Mouse (Mus musculus) ES-Bruce4 (cell line): ENCODE data around the gene Iqcf3. TPM values are rescaled to one million over a fixed set of nuclear protein-coding genes. Genes with fewer than 3 reads are reported as not detected.

Experiments
- H3K27ac ChIP-seq: 2 replicates; pipeline ENCODE4 v1.5.1; 2012; ENCODE audit warnings: low read length, inconsistent platforms; ENCODE audit not compliant: insufficient read depth
- H3K27me3 ChIP-seq: 2 replicates; pipeline ENCODE4 v1.6.1; 2012; ENCODE audit warnings: mild to moderate bottlenecking, low read length, inconsistent platforms; ENCODE audit not compliant: control insufficient read depth, poor library complexity, insufficient read depth, severe bottlenecking
- H3K36me3 ChIP-seq: 2 replicates; pipeline ENCODE4 v1.6.1; 2012; ENCODE audit warnings: inconsistent platforms, mild to moderate bottlenecking, low read length, moderate library complexity; ENCODE audit not compliant: control insufficient read depth, poor library complexity, insufficient read depth, severe bottlenecking
- H3K4me1 ChIP-seq: one replicate; pipeline ENCODE4 v1.8.1; 2011; ENCODE audit warnings: low read length; ENCODE audit not compliant: control insufficient read depth, insufficient read depth
- H3K4me3 ChIP-seq: 2 replicates; pipeline ENCODE4 v1.5.1; 2011; ENCODE audit warnings: low read depth, mild to moderate bottlenecking, low read length
- H3K9ac ChIP-seq: 2 replicates; pipeline ENCODE4 v1.6.1; 2012; ENCODE audit warnings: low read depth, mild to moderate bottlenecking, inconsistent platforms; ENCODE audit not compliant: poor library complexity, severe bottlenecking
- H3K9me3 ChIP-seq: replicated peaks from 2 replicates; pipeline ENCODE4 v1.6.1; 2012; ENCODE audit warnings: mild to moderate bottlenecking, low read length, inconsistent platforms; ENCODE audit not compliant: control insufficient read depth, poor library complexity, insufficient read depth, severe bottlenecking
- CTCF ChIP-seq: IDR thresholded peaks from one replicate; pipeline ENCODE4 v1.8.1; 2011; ENCODE audit warnings: low read depth, low read length
- EP300 ChIP-seq: IDR thresholded peaks from 2 replicates; pipeline ENCODE4 v1.6.1; 2011; ENCODE audit warnings: low read depth, low read length; ENCODE audit not compliant: insufficient read depth
- POLR2A ChIP-seq: IDR thresholded peaks from one replicate; pipeline ENCODE4 v1.8.1; 2011; ENCODE audit warnings: low read length; ENCODE audit not compliant: insufficient read depth
- polyA plus RNA-seq: library from polyadenylated mRNA; stranded (reverse); fragments of >200 nt; gene quantifications from 2 replicates; pipeline ENCODE4 v1.2.4, GENCODE M21; 2011; ENCODE audit warnings: low read depth; ENCODE audit not compliant: missing spikeins, insufficient read depth, insufficient read length

Iqcf3 gene
- polyA plus RNA-seq, 1 experiment = not detected

DNA sequence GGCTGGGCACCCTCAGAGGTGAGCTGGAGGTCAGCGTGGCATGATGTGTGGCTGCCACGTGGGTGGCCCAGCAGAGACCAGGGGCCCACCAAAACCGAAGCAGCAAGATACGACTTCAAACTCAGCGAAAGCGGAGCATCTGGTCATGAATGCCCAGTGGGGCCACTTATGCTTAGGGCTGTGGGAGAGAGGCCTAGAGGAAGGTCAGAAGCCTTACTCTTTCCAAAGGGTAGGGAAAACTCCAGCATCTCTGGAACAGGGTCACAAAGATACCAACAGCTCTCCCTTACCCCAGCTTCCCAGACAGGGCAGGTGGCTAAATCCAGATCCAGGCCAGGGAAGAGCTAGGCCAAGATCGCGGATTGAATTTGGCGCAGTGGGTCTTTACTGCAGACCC, 104.3 kb downstream of the Iqcf3 start:
- no peaks in the 10 kb centered on the region for H3K36me3 ChIP-seq
- H3K4me1 ChIP-seq = peaks cover 14% of the 10 kb centered on the region
- no peak overlapping the region for H3K4me3 ChIP-seq
- no peaks in the 10 kb centered on the region for H3K27me3 ChIP-seq
- H3K9me3 ChIP-seq = no peaks in the 10 kb centered on the region
- no peak for TF ChIP-seq EP300
- TF ChIP-seq POLR2A = no peak
- TF ChIP-seq CTCF = no peak
- no peak overlapping the region for H3K9ac ChIP-seq
- H3K27ac ChIP-seq = no peak overlapping the region

DNA sequence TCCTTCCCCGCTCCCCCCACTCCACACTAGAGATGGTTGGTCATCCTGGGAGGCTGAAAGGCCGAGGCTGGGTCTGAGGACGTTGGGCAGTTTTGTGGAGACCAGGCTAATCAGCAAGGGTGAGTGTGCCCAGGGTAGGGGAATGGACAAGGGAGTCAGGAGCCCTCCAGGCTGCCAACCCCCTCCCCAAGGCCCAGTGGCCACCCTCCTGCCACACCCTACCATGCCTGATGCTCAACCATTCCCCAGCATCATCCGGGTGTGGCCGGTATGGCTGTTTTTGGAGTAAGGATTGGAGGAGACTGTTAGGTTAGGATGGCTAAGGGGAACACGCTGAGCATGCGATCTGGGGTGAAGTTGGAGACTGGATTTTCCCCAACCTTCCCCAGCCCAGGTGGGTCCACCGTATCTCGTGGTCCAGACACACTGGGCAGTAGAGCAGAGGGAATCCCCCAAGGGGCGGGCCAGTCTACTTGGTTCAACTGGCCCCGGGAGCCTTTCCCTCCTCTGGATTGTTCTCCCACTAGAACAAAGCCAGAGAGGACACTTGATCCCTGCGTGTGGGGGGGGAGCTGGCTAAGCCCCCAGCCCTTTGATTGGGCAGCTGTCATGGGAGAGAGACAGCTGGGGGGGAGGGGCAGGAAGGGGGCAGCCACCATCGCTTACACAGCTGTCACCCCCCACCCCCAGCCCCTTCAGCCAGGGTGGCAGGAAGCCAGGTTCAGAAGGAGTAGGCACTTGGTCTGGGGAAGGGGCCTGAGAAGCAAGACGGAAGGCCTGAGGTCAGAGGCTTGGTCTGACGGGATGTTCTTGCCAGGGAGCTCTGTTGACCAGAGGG, 104.9 kb downstream of the Iqcf3 start:
- peak overlapping the region; percentile 90 for H3K27ac ChIP-seq
- H3K4me3 ChIP-seq = no peak overlapping the region
- H3K36me3 ChIP-seq = no peaks in the 10 kb centered on the region
- peaks cover 14% of the 10 kb centered on the region for H3K4me1 ChIP-seq
- H3K27me3 ChIP-seq = no peaks in the 10 kb centered on the region
- TF ChIP-seq CTCF (no peak), POLR2A (no peak), EP300 (0 out of 2 replicates have a peak, but pooled peaks have one; percentile 48)
- H3K9ac ChIP-seq = peak overlapping the region; percentile 82; the same call in 1 of the 2 replicates
- no peaks in the 10 kb centered on the region for H3K9me3 ChIP-seq

- Histone ChIP-seq H3K4me1 (peaks cover 16% of the 10 kb centered on the region), H3K36me3 (no peaks in the 10 kb centered on the region), H3K9me3 (no peaks in the 10 kb centered on the region), H3K27ac (peak overlapping the region; percentile 90), H3K27me3 (no peaks in the 10 kb centered on the region), H3K9ac (peak overlapping the region; percentile 82), H3K4me3 (peak overlapping the region; percentile 65)
- TF ChIP-seq CTCF = no peak
- TF ChIP-seq EP300 = 0 out of 2 replicates have a peak, but pooled peaks have one; percentile 24
Measured at GRCm38 (mm10) chr9:106454888-106455681, 106.3 kb downstream of the Iqcf3 start.

DNA sequence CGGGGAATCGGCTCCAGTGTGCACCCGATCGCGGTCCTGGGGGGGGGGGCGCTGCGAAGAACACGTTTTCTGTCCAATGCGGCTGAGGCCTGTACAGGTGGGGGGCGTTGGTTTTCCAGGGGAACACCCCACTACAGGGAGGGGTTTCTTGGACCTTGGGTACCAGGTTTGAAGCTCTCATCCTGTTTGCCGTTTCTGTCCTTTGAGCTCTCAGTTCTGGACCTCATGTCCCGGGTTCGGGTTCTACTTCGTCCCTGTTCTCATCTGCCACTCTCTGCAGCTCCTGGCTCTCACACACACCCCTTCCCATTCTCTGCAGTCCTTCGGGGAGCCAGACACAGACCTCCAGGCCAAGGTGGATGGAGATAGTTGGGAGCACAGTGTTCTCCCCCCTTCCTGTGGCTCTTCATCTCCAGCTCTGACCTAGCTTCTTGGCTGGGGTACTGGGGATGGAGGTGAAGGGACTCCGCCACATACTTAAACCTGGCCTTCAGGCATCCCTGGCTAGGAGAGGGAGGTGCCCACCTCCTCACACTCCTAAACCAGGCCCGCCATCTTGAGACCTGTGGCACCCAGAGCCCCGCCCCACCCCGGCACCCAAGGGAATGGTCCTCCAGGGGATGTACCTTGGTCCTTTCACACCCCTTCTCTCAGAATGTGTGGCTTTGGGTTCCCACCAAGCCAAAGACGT, 107.2 kb downstream of the Iqcf3 start:
- no peak for TF ChIP-seq CTCF
- no peak for TF ChIP-seq EP300
- TF ChIP-seq POLR2A = no peak
- no peaks in the 10 kb centered on the region for H3K27me3 ChIP-seq

GRCm38 (mm10) chr9:106453271-106454070, 108.0 kb downstream of the Iqcf3 start, which contains the start of gene Pcbp4:
Gene Pcbp4 (plus strand): TSS chr9:106453291.
- Histone ChIP-seq H3K36me3 (no peaks in the 10 kb centered on the region), H3K9me3 (no peaks in the 10 kb centered on the region), H3K27me3 (no peaks in the 10 kb centered on the region), H3K9ac (peak within 1 kb of the TSS; percentile 82), H3K27ac (peak within 1 kb of the TSS; percentile 90), H3K4me1 (peaks cover 15% of the 10 kb centered on the region), H3K4me3 (peak within 1 kb of the TSS; percentile 65)
- no peak for TF ChIP-seq POLR2A
- no peak for TF ChIP-seq CTCF
- TF ChIP-seq EP300 = no peak

More for the DNA sequence above, 107.2 kb downstream of the Iqcf3 start:
- peak overlapping the region; percentile 90 for H3K27ac ChIP-seq
- peaks cover 15% of the 10 kb centered on the region for H3K4me1 ChIP-seq
- no peaks in the 10 kb centered on the region for H3K9me3 ChIP-seq
- H3K4me3 ChIP-seq = peak overlapping the region; percentile 65
- H3K9ac ChIP-seq = peak overlapping the region; percentile 82
- no peaks in the 10 kb centered on the region for H3K36me3 ChIP-seq

Other genes with a start within 250 kb of the Iqcf3 start
- gene Dusp7, start 193.0 kb downstream of the Iqcf3 start, polyA plus RNA-seq = 22.4 and 22.6 TPM in 2 replicates
- 237 and 294 TPM in 2 replicates for gene Rpl29, start 132.2 kb downstream of the Iqcf3 start, polyA plus RNA-seq
- gene Acy1, start 123.3 kb downstream of the Iqcf3 start, polyA plus RNA-seq = 33.9 and 36.0 TPM in 2 replicates
- gene Abhd14b, start 114.2 kb downstream of the Iqcf3 start, polyA plus RNA-seq = 6.7 and 7.5 TPM in 2 replicates
- 35.1 and 35.5 TPM in 2 replicates for gene Abhd14a, start 114.0 kb downstream of the Iqcf3 start, polyA plus RNA-seq
- 99.2 and 115 TPM in 2 replicates for gene Pcbp4, start 108.3 kb downstream of the Iqcf3 start, polyA plus RNA-seq
- gene Gpr62, start 95.7 kb downstream of the Iqcf3 start, polyA plus RNA-seq = 0.30 and 0.44 TPM in 2 replicates
- 82.1 and 89.4 TPM in 2 replicates for gene Rrp9, start 85.7 kb downstream of the Iqcf3 start, polyA plus RNA-seq
- gene Parp3, start 84.7 kb downstream of the Iqcf3 start, polyA plus RNA-seq = 5.1 and 8.0 TPM in 2 replicates
- gene Iqcf1, start 61.7 kb downstream of the Iqcf3 start, polyA plus RNA-seq = not detected in 2 replicates
- not detected in 2 replicates for gene Iqcf5, start 47.1 kb downstream of the Iqcf3 start, polyA plus RNA-seq
- gene Iqcf4, start 9.4 kb upstream of the Iqcf3 start, polyA plus RNA-seq = not detected in 2 replicates
- gene Iqcf6, start 65.0 kb upstream of the Iqcf3 start, polyA plus RNA-seq = not detected in 2 replicates
- gene Grm2, start 94.5 kb upstream of the Iqcf3 start, polyA plus RNA-seq = not detected in 2 replicates
- 30.8 and 38.7 TPM in 2 replicates for gene Tex264, start 124.3 kb upstream of the Iqcf3 start, polyA plus RNA-seq
- gene Rad54l2, start 227.6 kb upstream of the Iqcf3 start, polyA plus RNA-seq = 34.6 and 38.8 TPM in 2 replicates